Mouse (Mus musculus) stomach, postnatal 0 days (tissue): Measurements from ENCODE around the gene Il2ra.

Source experiments
- CTCF ChIP-seq: IDR thresholded peaks from 2 replicates; pipeline ENCODE4 v1.5.1; 2016; ENCODE audit warnings: antibody characterized with exemption, low read depth, mild to moderate bottlenecking, moderate library complexity
- EP300 ChIP-seq: optimal IDR thresholded peaks from 2 replicates; pipeline ENCODE3; 2016; ENCODE audit warnings: antibody characterized with exemption

DNA sequence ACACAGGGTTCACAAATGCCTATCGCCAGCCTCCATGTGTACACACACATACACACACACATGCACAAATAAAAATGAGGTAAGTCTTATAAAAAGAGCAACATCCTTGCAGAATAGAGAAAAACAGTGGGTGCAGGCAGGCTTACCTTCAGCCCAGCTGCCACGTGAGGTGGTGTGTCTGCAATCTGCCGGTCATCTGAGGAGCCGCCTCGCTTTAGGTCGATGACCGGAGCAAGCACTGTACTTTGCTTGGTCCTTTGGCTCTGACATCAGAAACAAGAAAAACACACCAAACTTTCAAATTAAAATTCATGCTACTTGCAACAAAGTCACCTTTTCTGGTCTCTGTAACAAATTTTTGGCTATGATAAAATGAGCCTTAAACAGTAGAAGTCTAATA, 44.7 kb upstream of the Il2ra start:
- TF ChIP-seq CTCF (no peak), EP300 (no peak)
